Mouse (Mus musculus) G1E (cell line): ENCODE data around the gene T2.

Experiments
- CTCF ChIP-seq: IDR thresholded peaks from 2 replicates; pipeline ENCODE4 v1.5.1; 2012; ENCODE audit warnings: low read depth, low read length, inconsistent platforms, mixed read lengths
- POLR2AphosphoS5 ChIP-seq: IDR thresholded peaks from 2 replicates; pipeline ENCODE4 v1.6.1; 2012; ENCODE audit warnings: low read depth, low read length, inconsistent platforms; ENCODE audit not compliant: insufficient replicate concordance

- TF ChIP-seq CTCF = no peak
- TF ChIP-seq POLR2AphosphoS5 = no peak
Measured at GRCm38 (mm10) chr17:8456856-8457460, 101.2 kb downstream of the T2 start.
